In genomic region chr17:27819011-27819410, GRCm38 (mm10) we compare ENCODE assay signal across 8 mouse cellular contexts. TPM values are rescaled to one million over a fixed set of nuclear protein-coding genes. Genes with fewer than 3 reads are reported as not detected.
DNase-seq lines count a peak whose midpoint lies in the region; ATAC-seq and TF ChIP-seq lines count a peak whose summit lies in the region.

No protein-coding gene starts in this region.

- peak overlapping the region; percentile 88 for H3K4me2 ChIP-seq in limb, embryonic 14.5 days (replicated peaks; ENCODE audit: low read depth, low read length, severe bottlenecking)
- peak overlapping the region; percentile 56 for H3K4me2 ChIP-seq in stomach, postnatal 0 days (replicated peaks; ENCODE audit: low read depth)

- no peak overlapping the region for H3K27ac ChIP-seq in cerebellum, adult 2 months (ENCODE audit: insufficient read depth, low read length)
- 0 out of 2 replicates have a peak overlapping the region, but pooled peaks have one; percentile 83 for H3K27ac ChIP-seq in spleen, adult 2 months (ENCODE audit: insufficient read depth, low read length)
- 0 out of 2 replicates have a peak overlapping the region, but pooled peaks have one; percentile 81 for H3K27ac ChIP-seq in limb, embryonic 14.5 days (replicated peaks; ENCODE audit: low read depth, low read length)
- H3K27ac ChIP-seq in stomach, postnatal 0 days (replicated peaks) = peak overlapping the region; percentile 97

- no peak for ATAC-seq in limb, embryonic 14.5 days (ENCODE audit: low FRiP score, low read depth)
- ATAC-seq in stomach, postnatal 0 days (ENCODE audit: low FRiP score, low TSS enrichment) = no peak

- H3K9me3 ChIP-seq in limb, embryonic 14.5 days (ENCODE audit: control insufficient read depth, low read length) = no peaks in the 10 kb centered on the region
- H3K9me3 ChIP-seq in stomach, postnatal 0 days (ENCODE audit: control insufficient read depth, low read length) = no peaks in the 10 kb centered on the region

- no peak for TF ChIP-seq EP300 in stomach, postnatal 0 days (optimal IDR thresholded peaks at IDR 0.05)

- no peak for DNase-seq in cerebellum, adult 2 months
- DNase-seq in cerebellum, postnatal 14 days = no peak
- no peak for DNase-seq in spleen, adult 2 months (ENCODE audit: low read depth in 1 of 2, low spot score in 2 of 2)
- DNase-seq in spleen, adult 18-20 months = no peak
- no peak for DNase-seq in limb, embryonic 14.5 days (ENCODE audit: low spot score)
- no peak for DNase-seq in stomach, postnatal 0 days (ENCODE audit: low spot score)
- DNase-seq in cerebellum, adult 11-12 months = no peak
- no peak for DNase-seq in testis, postnatal 14 days (ENCODE audit: low spot score)

- TF ChIP-seq POLR2A in cerebellum, adult 2 months (IDR thresholded peaks at IDR 0.05; ENCODE audit: borderline replicate concordance, insufficient read depth, low read length) = no peak
- no peak for TF ChIP-seq POLR2A in spleen, adult 2 months (IDR thresholded peaks at IDR 0.05; ENCODE audit: low read depth, low read length)
- TF ChIP-seq POLR2A in limb, embryonic 14.5 days (IDR thresholded peaks at IDR 0.05; ENCODE audit: borderline replicate concordance, extremely low read depth, insufficient read depth, insufficient read length) = no peak

- H3K4me1 ChIP-seq in cerebellum, adult 2 months (ENCODE audit: control insufficient read depth, insufficient read depth, low read length) = peaks cover 3% of the 10 kb centered on the region; the same call in 1 of the 2 replicates
- H3K4me1 ChIP-seq in spleen, adult 2 months (ENCODE audit: control insufficient read depth, insufficient read depth, insufficient read length) = peaks cover 12% of the 10 kb centered on the region; the same call in 1 of the 2 replicates
- peaks cover 17% of the 10 kb centered on the region for H3K4me1 ChIP-seq in limb, embryonic 14.5 days (ENCODE audit: control insufficient read depth, insufficient read depth, low read length)
- H3K4me1 ChIP-seq in stomach, postnatal 0 days (replicated peaks; ENCODE audit: control insufficient read depth, insufficient read depth) = no peaks in the 10 kb centered on the region

- peak overlapping the region; percentile 71 for H3K4me3 ChIP-seq in cerebellum, adult 2 months (replicated peaks; ENCODE audit: insufficient read depth, low read depth, low read length)
- peak overlapping the region; percentile 88 for H3K4me3 ChIP-seq in spleen, adult 2 months (ENCODE audit: extremely low read depth, insufficient read depth, insufficient read length)
- peak overlapping the region; percentile 95 for H3K4me3 ChIP-seq in limb, embryonic 14.5 days (replicated peaks; ENCODE audit: low read length)
- H3K4me3 ChIP-seq in stomach, postnatal 0 days (ENCODE audit: low read depth, low read length) = peak overlapping the region; percentile 89

- no peaks in the 10 kb centered on the region for H3K27me3 ChIP-seq in cerebellum, adult 2 months (ENCODE audit: control insufficient read depth, insufficient read depth, low read length)
- no peaks in the 10 kb centered on the region for H3K27me3 ChIP-seq in spleen, adult 2 months (ENCODE audit: control insufficient read depth, insufficient read depth, low read length)
- no peaks in the 10 kb centered on the region for H3K27me3 ChIP-seq in limb, embryonic 14.5 days (ENCODE audit: control insufficient read depth, insufficient read depth, low read length)
- no peaks in the 10 kb centered on the region for H3K27me3 ChIP-seq in stomach, postnatal 0 days (ENCODE audit: control insufficient read depth, insufficient read depth, low read length)

- H3K36me3 ChIP-seq in spleen, adult 2 months (ENCODE audit: control insufficient read depth, insufficient read depth, low read length) = no peaks in the 10 kb centered on the region
- H3K36me3 ChIP-seq in limb, embryonic 14.5 days (ENCODE audit: control insufficient read depth, insufficient read depth, low read length) = no peaks in the 10 kb centered on the region
- H3K36me3 ChIP-seq in stomach, postnatal 0 days (ENCODE audit: control insufficient read depth, insufficient read depth, low read length) = no peaks in the 10 kb centered on the region

- no peak for TF ChIP-seq CTCF in cerebellum, adult 2 months (IDR thresholded peaks at IDR 0.05; ENCODE audit: borderline replicate concordance, insufficient read depth, low read depth, low read length)
- no peak for TF ChIP-seq CTCF in spleen, adult 2 months (IDR thresholded peaks at IDR 0.05; ENCODE audit: extremely low read depth, insufficient read depth, insufficient read length, insufficient replicate concordance)
- no peak for TF ChIP-seq CTCF in stomach, postnatal 0 days (IDR thresholded peaks at IDR 0.05; ENCODE audit: low read depth)

- 17% methylated on average over 7 of the region's 7 CpGs for WGBS in cerebellum, adult 2 months
- 28% methylated on average over 7 of the region's 7 CpGs for WGBS in spleen, adult 2 months
- 25% methylated on average over 7 of the region's 7 CpGs for WGBS in limb, embryonic 14.5 days
- WGBS in stomach, postnatal 0 days = 14% methylated on average over 7 of the region's 7 CpGs

- peak overlapping the region; percentile 92 for H3K9ac ChIP-seq in limb, embryonic 14.5 days (ENCODE audit: low read depth, low read length, severe bottlenecking)
- peak overlapping the region; percentile 90 for H3K9ac ChIP-seq in stomach, postnatal 0 days (ENCODE audit: low read length)

RNA-seq across cellular contexts. Expression of gene D17Wsu92e, which starts 1.4 kb away (rescaled TPM):
- polyA plus RNA-seq in cerebellum, adult 2 months (2012; rRNA removed) = 152 and 156 TPM in 2 replicates
- polyA plus RNA-seq in spleen, adult 2 months (2012; rRNA removed) = 63.8 and 64.6 TPM in 2 replicates
- 60.1 and 65.2 TPM in 2 replicates for polyA plus RNA-seq in limb, embryonic 14.5 days (2012; rRNA removed)
- 20.3 and 21.3 TPM in 2 replicates for polyA plus RNA-seq in limb, embryonic 14.5 days (2014; fragmentation: Nextera tagmentation; extraction: Ambion mirVana)
- polyA plus RNA-seq in stomach, postnatal 0 days (2015; fragmentation: Nextera tagmentation; extraction: Ambion mirVana) = 23.3 and 25.4 TPM in 2 replicates

RNA-seq across cellular contexts. Expression of gene Snrpc, which starts 18.9 kb away (rescaled TPM):
- 81.7 and 85.3 TPM in 2 replicates for polyA plus RNA-seq in cerebellum, adult 2 months (2012; rRNA removed)
- 63.5 and 104 TPM in 2 replicates for polyA plus RNA-seq in spleen, adult 2 months (2012; rRNA removed)
- 228 and 238 TPM in 2 replicates for polyA plus RNA-seq in limb, embryonic 14.5 days (2012; rRNA removed)
- polyA plus RNA-seq in limb, embryonic 14.5 days (2014; fragmentation: Nextera tagmentation; extraction: Ambion mirVana) = 286 and 308 TPM in 2 replicates
- 163 and 179 TPM in 2 replicates for polyA plus RNA-seq in stomach, postnatal 0 days (2015; fragmentation: Nextera tagmentation; extraction: Ambion mirVana)

RNA-seq across cellular contexts. Expression of gene Uhrf1bp1, which starts 37.2 kb away (rescaled TPM):
- polyA plus RNA-seq in cerebellum, adult 2 months (2012; rRNA removed) = 18.2 and 18.5 TPM in 2 replicates
- polyA plus RNA-seq in spleen, adult 2 months (2012; rRNA removed) = 2.5 and 3.4 TPM in 2 replicates
- polyA plus RNA-seq in limb, embryonic 14.5 days (2012; rRNA removed) = 13.5 and 15.6 TPM in 2 replicates
- 8.0 TPM in 2 replicates for polyA plus RNA-seq in limb, embryonic 14.5 days (2014; fragmentation: Nextera tagmentation; extraction: Ambion mirVana)
- 1.3 and 1.4 TPM in 2 replicates for polyA plus RNA-seq in stomach, postnatal 0 days (2015; fragmentation: Nextera tagmentation; extraction: Ambion mirVana)
